Mouse (Mus musculus): ENCODE results near the gene Ccdc74a.

GRCm38 (mm10) chr16:17632580-17632979, 13.7 kb upstream of the Ccdc74a start:
- no peak for TF ChIP-seq CTCF (IDR thresholded peaks at IDR 0.05; ENCODE audit: low read depth, low read length)
- TF ChIP-seq POLR2A (IDR thresholded peaks at IDR 0.05; ENCODE audit: insufficient read depth, low read length), result no peak
